Mouse (Mus musculus) cerebellum, postnatal 4 days (tissue): Measurements from ENCODE around the gene Nsd1.
"Not testable (repeated sequence)": the region's sequence is repeated elsewhere in the genome, so short reads cannot be mapped to it uniquely, and the experiment has no call there.

ENCODE experiments used
- DNase-seq, 2 experiments: peaks; one replicate each; pipeline ENCODE4 v3.0.0; 2022; ENCODE audit warnings: low spot score in 2 of 2, mixed read lengths in 1 of 2

The Nsd1 gene

GRCm38 (mm10) chr13:55190121-55190868 lies 19.3 kb upstream of the Nsd1 start:
- DNase-seq, result peak; percentile 84 to 94

DNA sequence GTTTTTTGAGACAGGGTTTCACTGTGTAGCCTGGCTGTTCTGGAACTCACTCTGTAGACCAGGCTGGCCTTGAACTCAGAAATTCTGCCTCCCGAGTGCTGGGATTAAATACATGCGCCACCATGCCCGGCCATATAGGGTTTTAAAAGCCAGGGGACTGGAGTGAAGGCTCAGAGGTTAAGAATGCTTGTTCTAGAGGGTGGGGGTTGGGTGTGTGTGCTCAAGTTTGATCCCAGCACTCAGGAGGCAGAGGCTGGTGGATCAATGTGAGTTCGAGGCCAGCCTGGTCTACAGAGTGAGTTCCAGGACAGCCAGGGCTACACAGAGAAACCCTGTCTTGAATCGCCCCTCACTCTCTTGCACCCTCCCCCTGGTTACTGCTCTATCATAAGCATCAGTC lies 18.0 kb upstream of the Nsd1 start:
- DNase-seq, result no peak

- not testable (repeated sequence) for DNase-seq
Observed at GRCm38 (mm10) chr13:55202758-55203157, 6.8 kb upstream of the Nsd1 start.

DNA sequence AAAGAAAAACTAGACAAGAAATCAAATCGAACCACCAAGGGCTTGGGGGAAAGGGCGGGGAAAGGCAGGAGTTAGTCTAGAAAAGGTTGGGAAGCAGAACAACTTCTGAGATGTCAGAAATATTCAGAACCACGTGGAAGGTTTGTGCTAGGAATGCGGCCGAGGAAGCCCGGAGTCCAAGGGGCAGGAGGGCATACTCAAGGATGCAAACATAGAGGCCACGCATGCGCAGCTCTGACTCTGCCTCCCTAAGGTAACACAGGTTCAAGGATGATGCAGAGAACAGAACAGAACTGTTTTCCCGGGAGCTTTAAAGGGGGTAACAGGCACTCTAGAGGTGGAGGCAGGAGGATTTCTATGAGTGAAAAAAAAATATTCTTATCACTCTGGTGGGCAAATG lies 5.8 kb upstream of the Nsd1 start:
- no peak for DNase-seq

DNA sequence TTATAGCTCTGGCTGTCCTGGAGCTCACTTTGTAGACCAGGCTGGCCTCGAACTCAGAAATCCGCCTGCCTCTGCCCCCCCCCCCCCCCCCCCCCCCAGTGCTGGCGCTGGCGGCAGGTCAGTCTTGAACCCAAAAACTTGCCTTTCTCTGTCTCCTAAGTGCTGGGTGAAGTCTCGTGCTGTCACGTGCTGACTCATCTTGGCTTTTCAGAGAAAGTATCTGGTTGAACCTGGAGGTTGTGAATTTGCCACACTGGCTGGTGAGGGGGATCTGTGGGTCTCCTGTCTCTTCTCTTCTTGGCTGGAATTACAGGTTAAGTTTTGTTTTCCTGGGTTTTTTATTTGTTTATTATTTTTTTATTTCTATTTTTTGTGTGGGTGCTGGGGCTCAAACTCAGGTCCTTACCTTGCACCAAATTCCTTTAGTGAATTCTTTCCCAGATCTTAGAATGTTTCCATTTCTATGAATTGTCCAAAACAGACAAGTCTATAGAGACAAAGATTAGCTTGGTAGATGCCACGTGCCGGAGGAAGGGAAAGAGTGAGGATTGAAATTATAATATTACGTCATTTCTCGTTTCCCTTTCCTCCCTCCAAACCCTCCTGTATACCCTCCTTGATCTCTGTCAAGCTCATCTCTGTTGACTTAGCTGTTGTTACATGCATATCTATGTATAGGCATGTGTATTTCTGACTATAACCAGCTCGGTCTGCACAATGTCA lies 4.8 kb upstream of the Nsd1 start:
- DNase-seq, result no peak

DNA sequence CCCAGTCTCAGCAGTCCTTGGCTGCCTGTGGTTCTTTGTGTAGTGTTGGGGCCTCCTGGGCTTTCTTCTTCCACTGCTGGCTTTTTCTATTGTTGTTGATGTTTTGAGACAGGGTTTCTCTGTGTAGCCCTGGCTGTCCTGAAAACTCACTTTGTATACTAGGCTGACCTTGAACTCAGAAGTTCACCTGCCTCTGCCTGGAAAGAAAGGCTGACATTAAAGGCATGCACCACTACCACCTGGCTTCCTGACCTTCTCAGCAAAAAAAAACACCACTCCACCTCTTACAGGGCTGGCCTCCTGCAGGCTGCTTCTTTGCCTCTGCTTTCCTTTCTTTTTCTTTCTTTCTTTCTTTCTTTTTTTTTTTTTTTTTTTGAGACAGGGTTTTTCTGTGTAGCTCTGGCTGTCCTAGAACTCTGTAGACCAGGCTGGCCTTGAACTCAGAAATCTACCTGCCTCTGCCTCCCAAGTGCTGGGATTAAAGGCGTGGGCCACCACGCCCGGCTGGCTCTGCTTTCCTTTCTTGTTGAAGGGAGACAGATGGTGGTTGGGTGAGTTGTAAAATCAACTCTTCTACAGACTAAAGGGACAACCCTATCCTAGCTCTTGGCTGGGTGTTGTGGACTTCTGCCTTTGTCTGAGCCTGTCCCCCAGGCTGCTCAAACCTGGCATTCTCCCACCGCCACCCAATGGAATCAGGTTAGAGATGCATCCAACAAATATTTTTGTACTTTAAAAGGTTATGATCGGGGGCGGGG lies 4.0 kb upstream of the Nsd1 start:
- DNase-seq, result no peak

DNA sequence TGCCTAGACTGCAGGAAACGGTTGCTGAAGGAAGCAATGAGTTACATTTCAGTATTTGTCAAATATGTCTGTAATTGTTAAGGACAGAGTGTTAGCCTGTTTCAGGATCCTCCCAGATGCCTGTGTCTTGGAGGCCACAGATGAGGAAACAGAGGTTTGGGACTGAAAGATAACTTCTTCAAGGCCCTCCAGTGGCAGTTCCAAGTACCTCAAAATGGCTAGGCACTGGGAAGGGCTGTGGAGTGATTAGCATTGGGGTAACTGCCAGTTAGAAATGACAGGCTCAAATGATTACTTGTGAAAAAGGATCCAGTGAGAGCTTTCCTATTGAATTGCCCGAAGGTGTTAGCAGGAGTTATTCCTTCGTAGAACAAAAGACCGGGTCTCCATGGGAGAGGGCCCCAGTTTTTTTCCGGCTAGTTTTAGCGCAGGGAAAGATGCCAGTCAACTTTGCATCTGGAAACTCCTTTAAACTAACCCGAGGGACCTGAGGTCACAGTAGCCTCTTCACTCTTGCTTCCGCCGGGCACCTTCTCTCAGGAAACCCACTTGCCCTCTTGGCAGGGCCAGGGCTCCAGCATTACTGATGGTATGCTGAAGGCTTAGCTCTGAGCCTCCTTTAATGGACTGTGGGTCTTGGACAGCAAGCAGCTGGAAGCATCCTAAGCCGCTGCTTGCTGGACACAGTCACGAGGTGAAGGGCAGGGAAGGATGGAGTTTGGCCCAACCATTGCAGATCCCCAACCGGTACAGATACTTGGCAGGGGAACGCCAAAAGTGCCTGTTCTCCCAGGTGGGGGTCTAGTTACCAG lies 539 bp upstream of the Nsd1 start:
- DNase-seq, result no peak

DNA sequence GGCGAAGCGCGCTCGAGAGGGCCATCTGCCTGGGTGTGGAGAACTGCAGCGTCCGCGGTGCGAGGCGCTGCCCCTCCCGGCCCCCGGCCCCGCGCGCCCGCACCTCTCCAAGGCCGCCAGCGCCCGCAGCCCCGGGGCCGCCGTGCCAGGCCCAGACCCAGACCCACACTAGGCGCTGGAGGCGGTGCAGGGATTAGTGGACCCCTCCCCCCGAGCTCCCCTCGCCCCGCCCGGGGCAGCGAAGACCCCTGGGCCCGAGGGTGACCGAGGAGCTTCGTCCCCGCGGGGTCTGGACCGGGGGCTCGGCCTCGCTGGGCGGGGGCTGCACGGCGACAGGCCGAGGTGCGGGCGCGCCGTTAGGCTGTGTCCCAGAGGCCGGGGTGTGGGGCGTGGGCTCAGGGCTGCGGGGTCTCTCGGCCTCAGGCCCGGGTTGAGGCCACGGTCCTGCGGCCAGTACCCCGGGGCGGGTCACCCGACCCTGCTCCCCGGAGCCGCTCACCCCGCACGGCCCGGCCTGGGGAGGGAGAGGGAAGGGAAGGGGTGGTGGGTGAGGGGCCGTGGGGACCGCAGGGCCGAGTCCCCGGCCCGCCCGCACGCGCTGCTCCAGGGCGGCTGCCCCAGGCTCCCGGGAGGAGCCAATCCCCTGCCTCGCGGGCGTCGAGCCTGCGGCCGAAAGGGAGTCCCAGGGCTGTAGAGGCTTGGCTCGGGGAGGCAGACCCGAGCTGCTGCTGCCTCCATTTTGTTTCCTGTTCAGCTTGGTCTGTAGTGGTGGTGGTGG lies 800 bp downstream of the Nsd1 start:
- peak; percentile 41 to 73 for DNase-seq

DNA sequence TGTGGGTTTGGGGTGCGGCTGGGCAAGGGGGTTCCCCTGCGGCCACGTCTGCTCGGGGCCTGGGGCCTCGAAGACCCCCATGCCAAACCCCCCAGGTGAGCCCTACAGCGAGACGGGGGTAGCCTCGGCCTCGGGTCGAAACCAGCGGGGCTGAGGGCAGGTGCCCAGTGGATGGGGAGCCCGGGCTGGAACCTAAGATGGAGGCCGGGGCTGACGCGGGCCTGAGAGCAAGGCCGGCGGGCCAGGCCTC lies 1.3 kb downstream of the Nsd1 start:
- DNase-seq, result no peak

- DNase-seq, result peak; percentile 74 to 87
Observed at GRCm38 (mm10) chr13:55211221-55212010, 1.8 kb downstream of the Nsd1 start.

- DNase-seq, result no peak
Observed at GRCm38 (mm10) chr13:55212011-55212360, 2.4 kb downstream of the Nsd1 start.

- DNase-seq, result peak; percentile 31 to 61
Observed at GRCm38 (mm10) chr13:55212361-55213137, 3.0 kb downstream of the Nsd1 start.

GRCm38 (mm10) chr13:55213138-55213806 lies 3.7 kb downstream of the Nsd1 start:
- DNase-seq, result no peak

- no peak for DNase-seq
Observed at GRCm38 (mm10) chr13:55224364-55224763, 14.8 kb downstream of the Nsd1 start.

GRCm38 (mm10) chr13:55230701-55231100 lies 21.1 kb downstream of the Nsd1 start:
- no peak for DNase-seq

DNA sequence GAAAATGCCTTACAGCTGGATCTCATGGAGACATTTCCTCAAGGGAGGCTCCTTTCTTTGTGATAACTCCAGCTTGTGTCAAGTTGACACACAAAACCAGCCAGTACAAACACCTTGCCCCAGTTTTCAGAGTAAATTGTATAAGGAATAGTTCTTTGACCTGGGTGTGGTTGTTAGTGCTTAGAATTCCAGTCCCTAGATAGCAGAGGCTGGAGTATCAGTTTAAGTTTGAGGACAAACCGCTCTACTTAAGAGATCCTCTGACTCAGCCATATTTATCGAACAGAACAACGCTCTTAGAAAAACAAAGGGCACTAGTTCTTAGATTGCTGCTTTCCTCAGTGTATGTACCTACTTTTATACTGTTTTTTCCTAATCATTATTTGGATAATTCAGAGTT lies 33.6 kb downstream of the Nsd1 start:
- DNase-seq, result no peak

- no peak for DNase-seq
Observed at GRCm38 (mm10) chr13:55247293-55248030, 37.9 kb downstream of the Nsd1 start.

- DNase-seq, result no peak
Observed at GRCm38 (mm10) chr13:55249246-55249645, 39.7 kb downstream of the Nsd1 start.
